Mouse (Mus musculus) CH12.LX (cell line): ENCODE results near the gene Poln. TPM values are rescaled to one million over a fixed set of nuclear protein-coding genes. Genes with fewer than 3 reads are reported as not detected.

ENCODE experiments used
- DNase-seq: peaks from one replicate; pipeline ENCODE4 v3.0.0-alpha.2; 2013; ENCODE audit errors: extremely low read depth
- H3K27ac ChIP-seq: 2 replicates; pipeline ENCODE4 v1.5.1; 2012; ENCODE audit warnings: low read depth, mild to moderate bottlenecking, control low read depth, moderate library complexity; ENCODE audit not compliant: insufficient read depth
- H3K27me3 ChIP-seq: replicated peaks from 2 replicates; pipeline ENCODE3; 2012; ENCODE audit warnings: inconsistent platforms
- H3K36me3 ChIP-seq, 2 experiments: replicated peaks in 1 of 2; 2 replicates each; pipeline versions ENCODE3 to v1.6.1; 2012; ENCODE audit warnings: inconsistent platforms in 1 of 2, low read length in 1 of 2, mild to moderate bottlenecking in 1 of 2, mixed read lengths in 1 of 2, moderate library complexity in 1 of 2; ENCODE audit not compliant: control insufficient read depth in 1 of 2, insufficient read depth in 1 of 2
- H3K4me1 ChIP-seq, 2 experiments: 2 replicates each; pipeline ENCODE4 v1.6.1; 2012; ENCODE audit warnings: inconsistent platforms in 1 of 2, moderate library complexity in 1 of 2; ENCODE audit not compliant: insufficient read depth in 2 of 2, control insufficient read depth in 1 of 2
- H3K4me2 ChIP-seq: 2 replicates; pipeline ENCODE4 v1.6.1; 2012; ENCODE audit warnings: low read depth, mild to moderate bottlenecking, control low read depth; ENCODE audit not compliant: poor library complexity, insufficient read depth, severe bottlenecking
- H3K4me3 ChIP-seq, 3 experiments: fragments of 150-350 bp in 1 of 3; sonication (generic) in 1 of 3; replicated peaks in 1 of 3; 2 replicates each; pipeline versions ENCODE3 to v1.5.1; 2011 to 2012; ENCODE audit warnings: low read depth in 2 of 3, low read length in 2 of 3, mild to moderate bottlenecking in 2 of 3, moderate library complexity in 2 of 3, control low read depth in 1 of 3, improper control_type of control experiment in 1 of 3, inconsistent platforms in 1 of 3, mixed read lengths in 1 of 3; ENCODE audit not compliant: poor library complexity in 1 of 3
- H3K79me2 ChIP-seq: replicated peaks from 2 replicates; pipeline ENCODE4 v1.6.1; 2012; ENCODE audit warnings: mild to moderate bottlenecking, moderate library complexity; ENCODE audit not compliant: control insufficient read depth, poor library complexity, insufficient read depth, severe bottlenecking; ENCODE audit errors: extremely low read depth
- H3K9ac ChIP-seq: 2 replicates; pipeline ENCODE4 v1.6.1; 2012; ENCODE audit warnings: low read depth, mild to moderate bottlenecking, control low read depth, moderate library complexity; ENCODE audit not compliant: insufficient read depth
- H3K9me3 ChIP-seq: replicated peaks from 2 replicates; pipeline ENCODE3; 2012; ENCODE audit warnings: low read length, inconsistent platforms, mixed read lengths
- CHD1 ChIP-seq: IDR thresholded peaks from 2 replicates; pipeline ENCODE4 v1.6.1; 2012; ENCODE audit warnings: low read depth, low read length, improper control_type of control experiment, inconsistent platforms
- EP300 ChIP-seq: IDR thresholded peaks from 2 replicates; pipeline ENCODE4 v1.6.1; 2011; ENCODE audit warnings: low read length, improper control_type of control experiment
- IRF4 ChIP-seq: IDR thresholded peaks from 2 replicates; pipeline ENCODE4 v1.6.1; 2014; ENCODE audit warnings: low read depth, mild to moderate bottlenecking, inconsistent platforms, low read length, improper control_type of control experiment
- JUN ChIP-seq: IDR thresholded peaks from 2 replicates; pipeline ENCODE4 v1.6.1; 2011; ENCODE audit warnings: low read depth, mild to moderate bottlenecking, low read length, improper control_type of control experiment, moderate library complexity; ENCODE audit not compliant: insufficient read depth
- JUND ChIP-seq: conservative IDR thresholded peaks from 2 replicates; pipeline ENCODE4 v1.6.1; 2011; ENCODE audit warnings: low read depth, low read length, improper control_type of control experiment
- KAT2A ChIP-seq: IDR thresholded peaks from 2 replicates; pipeline ENCODE4 v1.6.1; 2012; ENCODE audit warnings: low read length, improper control_type of control experiment, inconsistent platforms; ENCODE audit not compliant: insufficient replicate concordance
- MAFK ChIP-seq: IDR thresholded peaks from 2 replicates; pipeline ENCODE4 v1.6.1; 2011; ENCODE audit warnings: low read length, improper control_type of control experiment; ENCODE audit not compliant: insufficient replicate concordance
- MAX ChIP-seq: IDR thresholded peaks from 2 replicates; pipeline ENCODE4 v1.6.1; 2011; ENCODE audit warnings: low read length, improper control_type of control experiment
- MAZ ChIP-seq: IDR thresholded peaks from 2 replicates; pipeline ENCODE4 v1.6.1; 2012; ENCODE audit warnings: low read depth, mild to moderate bottlenecking, inconsistent platforms, low read length, improper control_type of control experiment, moderate library complexity
- MEF2A ChIP-seq: IDR thresholded peaks from 2 replicates; pipeline ENCODE4 v1.6.1; 2014; ENCODE audit warnings: low read depth, mild to moderate bottlenecking, inconsistent platforms, low read length, improper control_type of control experiment, borderline replicate concordance
- MXI1 ChIP-seq: IDR thresholded peaks from 2 replicates; pipeline ENCODE4 v1.6.1; 2011; ENCODE audit warnings: mild to moderate bottlenecking, low read depth, low read length, improper control_type of control experiment
- MYC ChIP-seq: IDR thresholded peaks from 2 replicates; pipeline ENCODE4 v1.6.1; 2011; ENCODE audit warnings: low read depth, mild to moderate bottlenecking, improper control_type of control experiment, low read length
- NELFE ChIP-seq: IDR thresholded peaks from 2 replicates; pipeline ENCODE4 v1.6.1; 2011; ENCODE audit warnings: low read depth, low read length, improper control_type of control experiment
- NRF1 ChIP-seq: IDR thresholded peaks from 2 replicates; pipeline ENCODE4 v1.6.1; 2014; ENCODE audit warnings: low read depth, mild to moderate bottlenecking, inconsistent platforms, low read length, improper control_type of control experiment, moderate library complexity
- RCOR1 ChIP-seq: conservative IDR thresholded peaks from 2 replicates; pipeline ENCODE4 v1.6.1; 2012; ENCODE audit warnings: low read depth, mild to moderate bottlenecking, inconsistent platforms, low read length, improper control_type of control experiment
- TBP ChIP-seq: conservative IDR thresholded peaks from 2 replicates; pipeline ENCODE4 v1.6.1; 2011; ENCODE audit warnings: low read depth, low read length, improper control_type of control experiment
- ZKSCAN1 ChIP-seq: IDR thresholded peaks from 2 replicates; pipeline ENCODE4 v1.6.1; 2012; ENCODE audit warnings: low read depth, inconsistent platforms, low read length, improper control_type of control experiment, borderline replicate concordance
- ZNF384 ChIP-seq: IDR thresholded peaks from 2 replicates; pipeline ENCODE4 v1.6.1; 2012; ENCODE audit warnings: low read depth, low read length, improper control_type of control experiment, inconsistent platforms
- dilution Hi-C: fragments of 300-500 bp; cut with MboI; formaldehyde crosslinking; loops from 2 replicates; pipeline ENCODE4 v1.14.3; 2020; ENCODE audit warnings: low sequenced_read_pairs; ENCODE audit not compliant: extremely low pct_unique_long_range_greater_than_20kb, extremely low pct_ligation_motif_present
- in situ Hi-C: fragments of 300-500 bp; cut with MboI; formaldehyde crosslinking; loops from 3 replicates; pipeline ENCODE4 v1.14.3; 2019; ENCODE audit warnings: low sequenced_read_pairs, low pct_ligation_motif_present, low pct_unique_long_range_greater_than_20kb, mixed read lengths
- polyA plus RNA-seq: library from polyadenylated mRNA; unstranded; fragments of >175 nt; gene quantifications from 2 replicates; pipeline ENCODE4 v1.2.1, GENCODE M21; 2012; ENCODE audit warnings: low read depth; ENCODE audit not compliant: insufficient read length
- total RNA-seq, 2 experiments: library from RNA; depleted of rRNA; stranded (reverse); fragments of 300-350 nt in 1 of 2; fragments of >200 nt in 1 of 2; gene quantifications; 2 replicates each; pipeline ENCODE4 v1.2.3; 2012 to 2014

Gene Poln
- total and polyA plus RNA-seq, 3 experiments: 0.25 to 0.64 (median 0.39) TPM

GRCm38 (mm10) chr5:34031022-34031421, 138.2 kb downstream of the Poln start:
- no peak overlapping the region for H3K4me2 ChIP-seq
- no peaks in the 10 kb centered on the region for H3K9me3 ChIP-seq
- H3K27me3 ChIP-seq: no peaks in the 10 kb centered on the region
- H3K4me1 ChIP-seq: no peaks in the 10 kb centered on the region
- no peak overlapping the region for H3K4me3 ChIP-seq
- no peaks in the 10 kb centered on the region for H3K36me3 ChIP-seq
- no peak for DNase-seq
- in situ Hi-C loops (no loop called here), dilution Hi-C loops (no loop called here)
- no peaks in the 10 kb centered on the region for H3K79me2 ChIP-seq
- no peak for TF ChIP-seq JUND
- TF ChIP-seq MAFK: no peak
- no peak for TF ChIP-seq ZKSCAN1
- TF ChIP-seq IRF4: no peak
- TF ChIP-seq CHD1: no peak
- no peak for TF ChIP-seq KAT2A
- no peak for TF ChIP-seq MYC
- no peak for TF ChIP-seq TBP
- no peak for TF ChIP-seq NRF1
- no peak for TF ChIP-seq MAZ
- no peak for TF ChIP-seq ZNF384
- no peak for TF ChIP-seq NELFE
- no peak for TF ChIP-seq JUN
- no peak for TF ChIP-seq MEF2A
- H3K27ac ChIP-seq: no peak overlapping the region
- H3K9ac ChIP-seq: no peak overlapping the region

- no peaks in the 10 kb centered on the region for H3K4me1 ChIP-seq
- no peaks in the 10 kb centered on the region for H3K27me3 ChIP-seq
- no peak overlapping the region for H3K4me3 ChIP-seq
- no peak overlapping the region for H3K27ac ChIP-seq
- no peak overlapping the region for H3K4me2 ChIP-seq
- no peak for DNase-seq
- H3K79me2 ChIP-seq: no peaks in the 10 kb centered on the region
- TF ChIP-seq TBP (no peak), JUND (no peak), MAX (no peak), EP300 (no peak), RCOR1 (no peak), MXI1 (no peak), ZNF384 (no peak)
- H3K36me3 ChIP-seq: no peaks in the 10 kb centered on the region
- H3K9me3 ChIP-seq: no peaks in the 10 kb centered on the region
- dilution Hi-C loops: no loop called here
- in situ Hi-C loops: no loop called here
- H3K9ac ChIP-seq: no peak overlapping the region
These were observed 139.1 kb downstream of the Poln start for GRCm38 (mm10) chr5:34030101-34030500.
